Mouse (Mus musculus) forebrain, embryonic 15.5 days (tissue): ENCODE results near the gene Mcl1. TPM values are rescaled to one million over a fixed set of nuclear protein-coding genes. Genes with fewer than 3 reads are reported as not detected.

ENCODE experiments used
- ATAC-seq: fragments of 200-750 bp; cut with Nextera tagmentation; replicated peaks from 2 replicates; pipeline ENCODE4 v1.8.0; 2017; ENCODE audit warnings: mild to moderate bottlenecking, moderate TSS enrichment, moderate library complexity
- H3K27ac ChIP-seq: fragments of 300-500 bp; sonication (generic); replicated peaks from 2 replicates; pipeline ENCODE4 v1.5.1; 2015; ENCODE audit warnings: mild to moderate bottlenecking, inconsistent platforms
- H3K27me3 ChIP-seq: fragments of 300-500 bp; sonication (generic); 2 replicates; pipeline ENCODE4 v1.6.1; 2015; ENCODE audit warnings: inconsistent platforms
- H3K36me3 ChIP-seq: fragments of 300-500 bp; sonication (generic); 2 replicates; pipeline ENCODE4 v1.6.1; 2015; ENCODE audit warnings: mild to moderate bottlenecking, inconsistent platforms
- H3K4me1 ChIP-seq: fragments of 300-500 bp; sonication (generic); 2 replicates; pipeline ENCODE4 v1.6.1; 2015; ENCODE audit warnings: inconsistent platforms
- H3K4me2 ChIP-seq: fragments of 300-500 bp; sonication (generic); replicated peaks from 2 replicates; pipeline ENCODE4 v1.6.1; 2015; ENCODE audit warnings: mild to moderate bottlenecking, inconsistent platforms
- H3K4me3 ChIP-seq: fragments of 300-500 bp; sonication (generic); 2 replicates; pipeline ENCODE4 v1.5.1; 2015; ENCODE audit warnings: mild to moderate bottlenecking, inconsistent platforms
- H3K9ac ChIP-seq: fragments of 300-500 bp; sonication (generic); replicated peaks from 2 replicates; pipeline ENCODE4 v1.6.1; 2015; ENCODE audit warnings: mild to moderate bottlenecking, inconsistent platforms
- H3K9me3 ChIP-seq: fragments of 300-500 bp; sonication (generic); 2 replicates; pipeline ENCODE4 v1.6.1; 2016; ENCODE audit warnings: inconsistent platforms
- polyA plus RNA-seq: library from polyadenylated mRNA; unstranded; fragments of >200 nt; fragmentation: Nextera tagmentation; extraction: Ambion mirVana; gene quantifications from 2 replicates; pipeline ENCODE4 v1.2.1, GENCODE M21; 2015

Mcl1 gene
- polyA plus RNA-seq, 1 experiment from 2014 or later: 52.4 TPM

- Histone ChIP-seq H3K36me3 (no peaks in the 10 kb centered on the region), H3K9ac (no peak overlapping the region), H3K27ac (no peak overlapping the region), H3K27me3 (no peaks in the 10 kb centered on the region), H3K4me2 (no peak overlapping the region), H3K4me1 (no peaks in the 10 kb centered on the region), H3K9me3 (no peaks in the 10 kb centered on the region), H3K4me3 (no peak overlapping the region)
- ATAC-seq: no peak
Observed at GRCm38 (mm10) chr3:95709967-95710366, 51.4 kb downstream of the Mcl1 start.

Other genes starting within 250 kb of the Mcl1 start
- 25.7 and 25.9 TPM in 2 replicates for gene Arnt, start 224.4 kb upstream of the Mcl1 start, polyA plus RNA-seq
- gene Ctsk, start 159.5 kb upstream of the Mcl1 start, polyA plus RNA-seq: 3.7 and 4.3 TPM in 2 replicates
- 11.9 and 13.9 TPM in 2 replicates for gene Ctss, start 132.0 kb upstream of the Mcl1 start, polyA plus RNA-seq
- gene Hormad1, start 99.1 kb upstream of the Mcl1 start, polyA plus RNA-seq: not detected in 2 replicates
- gene Golph3l, start 69.9 kb upstream of the Mcl1 start, polyA plus RNA-seq: 32.9 and 33.4 TPM in 2 replicates
- 112 and 121 TPM in 2 replicates for gene Ensa, start 33.8 kb upstream of the Mcl1 start, polyA plus RNA-seq
- 0.45 and 0.56 TPM in 2 replicates for gene Adamtsl4, start 29.1 kb downstream of the Mcl1 start, polyA plus RNA-seq
- gene Ecm1, start 80.8 kb downstream of the Mcl1 start, polyA plus RNA-seq: 8.7 and 9.3 TPM in 2 replicates
- gene Tars2, start 101.4 kb downstream of the Mcl1 start, polyA plus RNA-seq: 48.3 and 50.5 TPM in 2 replicates
- gene Rprd2, start 160.1 kb downstream of the Mcl1 start, polyA plus RNA-seq: 21.9 and 22.1 TPM in 2 replicates
- gene Prpf3, start 197.1 kb downstream of the Mcl1 start, polyA plus RNA-seq: 42.9 and 43.0 TPM in 2 replicates
- 294 and 306 TPM in 2 replicates for gene Mrps21, start 212.7 kb downstream of the Mcl1 start, polyA plus RNA-seq
- gene Ciart, start 223.5 kb downstream of the Mcl1 start, polyA plus RNA-seq: 4.3 TPM in 2 replicates
- 12.7 and 14.7 TPM in 2 replicates for gene BC028528, start 233.2 kb downstream of the Mcl1 start, polyA plus RNA-seq
- 31.3 and 39.8 TPM in 2 replicates for gene Aph1a, start 235.2 kb downstream of the Mcl1 start, polyA plus RNA-seq
- gene Car14, start 245.9 kb downstream of the Mcl1 start, polyA plus RNA-seq: 10.5 and 14.0 TPM in 2 replicates